ENCODE assay signal across 9 mouse cellular contexts in genomic region chr6:34354354-34355348, GRCm38 (mm10). TPM values are rescaled to one million over a fixed set of nuclear protein-coding genes. Genes with fewer than 3 reads are reported as not detected.
A peak's percentile ranks its signal among the peaks of the same experiment; 100 is the strongest.
DNase-seq lines count a peak whose midpoint lies in the region; ATAC-seq and TF ChIP-seq lines count a peak whose summit lies in the region.
"Had no signal": no experiment of that assay in that cellular context is flagged by ENCODE, and none has a peak within 500 bp of the region (broad histone marks: within the 10 kb centered on the region; RNA-seq: fewer than 3 reads in every experiment).

No protein-coding gene starts in this region.

- H3K27ac ChIP-seq in kidney, adult 2 months (ENCODE audit: insufficient read depth, low read depth, low read length), result no peak overlapping the region
- 0 out of 2 replicates have a peak overlapping the region, but pooled peaks have one; percentile 18 for H3K27ac ChIP-seq in embryonic facial prominence, embryonic 12.5 days
- H3K27ac ChIP-seq in hindbrain, embryonic 11.5 days (ENCODE audit: low read depth, low read length), result no peak overlapping the region
- H3K27ac ChIP-seq in midbrain, embryonic 13.5 days, result no peak overlapping the region

- H3K4me1 ChIP-seq in kidney, adult 2 months (ENCODE audit: control insufficient read depth, insufficient read depth, low read length), result peaks cover 3% of the 10 kb centered on the region; the same call in 1 of the 2 replicates
- peaks cover 8% of the 10 kb centered on the region; the same call in 1 of the 2 replicates for H3K4me1 ChIP-seq in embryonic facial prominence, embryonic 12.5 days
- no peaks in the 10 kb centered on the region for H3K4me1 ChIP-seq in hindbrain, embryonic 11.5 days (replicated peaks; ENCODE audit: control insufficient read depth, insufficient read depth, low read length)
- H3K4me1 ChIP-seq in midbrain, embryonic 13.5 days (replicated peaks), result peaks cover 8% of the 10 kb centered on the region

- ATAC-seq in embryonic facial prominence, embryonic 12.5 days (ENCODE audit: insufficient number of reproducible peaks, insufficient read depth, low FRiP score, low TSS enrichment), result no peak
- ATAC-seq in hindbrain, embryonic 11.5 days (ENCODE audit: low FRiP score), result no peak
- no peak for ATAC-seq in midbrain, embryonic 13.5 days

- peak overlapping the region; percentile 45 for H3K4me2 ChIP-seq in embryonic facial prominence, embryonic 12.5 days (replicated peaks)
- H3K4me2 ChIP-seq in hindbrain, embryonic 11.5 days (replicated peaks; ENCODE audit: low read depth, low read length), result peak overlapping the region; percentile 44; the same call in 1 of the 2 replicates
- peak overlapping the region; percentile 49 for H3K4me2 ChIP-seq in midbrain, embryonic 13.5 days (replicated peaks)

- no peaks in the 10 kb centered on the region for H3K36me3 ChIP-seq in kidney, adult 2 months (ENCODE audit: control insufficient read depth, insufficient read depth, low read length)
- H3K36me3 ChIP-seq in embryonic facial prominence, embryonic 12.5 days, result no peaks in the 10 kb centered on the region
- no peaks in the 10 kb centered on the region for H3K36me3 ChIP-seq in hindbrain, embryonic 11.5 days (ENCODE audit: control insufficient read depth, insufficient read depth, low read length)
- H3K36me3 ChIP-seq in midbrain, embryonic 13.5 days, result no peaks in the 10 kb centered on the region

- DNase-seq in kidney, adult 2 months, result no peak
- no peak for DNase-seq in kidney, adult 11 months
- DNase-seq in hindbrain, embryonic 11.5 days (ENCODE audit: low spot score), result no peak
- DNase-seq in Muller cell, postnatal 12 days (ENCODE audit: inconsistent ontology term), result no peak
- DNase-seq in right cerebral cortex, postnatal 10 days (ENCODE audit: low spot score in 2 of 2), result no peak
- DNase-seq in thymus, adult 18-20 months, result no peak

- 81% methylated on average over 8 of the region's 8 CpGs for WGBS in kidney, adult 2 months
- 67% methylated on average over 8 of the region's 8 CpGs for WGBS in embryonic facial prominence, embryonic 12.5 days
- WGBS in hindbrain, embryonic 11.5 days, result 72% methylated on average over 8 of the region's 8 CpGs
- 80% methylated on average over 8 of the region's 8 CpGs for WGBS in midbrain, embryonic 13.5 days

- 0 out of 2 replicates have a peak overlapping the region, but pooled peaks have one; percentile 36 for H3K4me3 ChIP-seq in kidney, adult 2 months (ENCODE audit: insufficient read depth, low read depth, low read length)
- H3K4me3 ChIP-seq in embryonic facial prominence, embryonic 12.5 days, result peak overlapping the region; percentile 23
- H3K4me3 ChIP-seq in hindbrain, embryonic 11.5 days (ENCODE audit: low read depth, low read length), result no peak overlapping the region
- 0 out of 2 replicates have a peak overlapping the region, but pooled peaks have one; percentile 22 for H3K4me3 ChIP-seq in midbrain, embryonic 13.5 days (replicated peaks)

- TF ChIP-seq POLR2A in kidney, adult 2 months (IDR thresholded peaks at IDR 0.05; ENCODE audit: low read depth, low read length), result no peak

- no peak overlapping the region for H3K9ac ChIP-seq in embryonic facial prominence, embryonic 12.5 days
- H3K9ac ChIP-seq in hindbrain, embryonic 11.5 days (ENCODE audit: low read depth, low read length), result no peak overlapping the region
- no peak overlapping the region for H3K9ac ChIP-seq in midbrain, embryonic 13.5 days (replicated peaks)

- H3K9me3 ChIP-seq in embryonic facial prominence, embryonic 12.5 days, result no peaks in the 10 kb centered on the region
- no peaks in the 10 kb centered on the region for H3K9me3 ChIP-seq in hindbrain, embryonic 11.5 days (ENCODE audit: control insufficient read depth, low read length)
- no peaks in the 10 kb centered on the region for H3K9me3 ChIP-seq in midbrain, embryonic 13.5 days

- TF ChIP-seq CTCF in kidney, adult 2 months (conservative IDR thresholded peaks at IDR 0.05; ENCODE audit: insufficient read depth, insufficient read length, low read depth, low read length), result no peak

- H3K27me3 ChIP-seq in kidney, adult 2 months (replicated peaks; ENCODE audit: control insufficient read depth, insufficient read depth, low read length), result no peaks in the 10 kb centered on the region
- no peaks in the 10 kb centered on the region for H3K27me3 ChIP-seq in embryonic facial prominence, embryonic 12.5 days
- H3K27me3 ChIP-seq in hindbrain, embryonic 11.5 days (ENCODE audit: control insufficient read depth, insufficient read depth, low read length), result no peaks in the 10 kb centered on the region
- no peaks in the 10 kb centered on the region for H3K27me3 ChIP-seq in midbrain, embryonic 13.5 days
- H3K27me3 ChIP-seq: Patski had no signal

RNA-seq across cellular contexts. Expression of gene Akr1b8, which starts 0.7 kb away (rescaled TPM):
- 2.6 and 3.9 TPM in 2 replicates for polyA plus RNA-seq in kidney, adult 2 months (2012; rRNA removed)
- 17.9 and 18.3 TPM in 2 replicates for polyA plus RNA-seq in embryonic facial prominence, embryonic 12.5 days (2016; fragmentation: Nextera tagmentation; extraction: Ambion mirVana)
- polyA plus RNA-seq in hindbrain, embryonic 11.5 days (2014; fragmentation: Nextera tagmentation; extraction: Ambion mirVana), result 31.8 and 33.0 TPM in 2 replicates
- 6.8 and 10.1 TPM in 2 replicates for polyA plus RNA-seq in midbrain, embryonic 13.5 days (2015; fragmentation: Nextera tagmentation; extraction: Ambion mirVana)

RNA-seq across cellular contexts. Expression of gene Akr1b10, which starts 29.4 kb away (rescaled TPM):
- polyA plus RNA-seq in kidney, adult 2 months (2012; rRNA removed), result 40.1 and 42.2 TPM in 2 replicates
- 14.7 and 16.4 TPM in 2 replicates for polyA plus RNA-seq in embryonic facial prominence, embryonic 12.5 days (2016; fragmentation: Nextera tagmentation; extraction: Ambion mirVana)
- polyA plus RNA-seq in hindbrain, embryonic 11.5 days (2014; fragmentation: Nextera tagmentation; extraction: Ambion mirVana), result 14.8 and 18.5 TPM in 2 replicates
- polyA plus RNA-seq in midbrain, embryonic 13.5 days (2015; fragmentation: Nextera tagmentation; extraction: Ambion mirVana), result 8.1 and 8.4 TPM in 2 replicates

RNA-seq across cellular contexts. Expression of gene Akr1b3, which starts 37.4 kb away (rescaled TPM):
- polyA plus RNA-seq in kidney, adult 2 months (2012; rRNA removed), result 208 and 280 TPM in 2 replicates
- polyA plus RNA-seq in embryonic facial prominence, embryonic 12.5 days (2016; fragmentation: Nextera tagmentation; extraction: Ambion mirVana), result 172 and 174 TPM in 2 replicates
- polyA plus RNA-seq in hindbrain, embryonic 11.5 days (2014; fragmentation: Nextera tagmentation; extraction: Ambion mirVana), result 217 and 249 TPM in 2 replicates
- 103 and 107 TPM in 2 replicates for polyA plus RNA-seq in midbrain, embryonic 13.5 days (2015; fragmentation: Nextera tagmentation; extraction: Ambion mirVana)

RNA-seq across cellular contexts. Expression of gene Akr1b7, which starts 57.5 kb away (rescaled TPM):
- polyA plus RNA-seq in kidney, adult 2 months (2012; rRNA removed), result 3.2 and 4.0 TPM in 2 replicates
- polyA plus RNA-seq in embryonic facial prominence, embryonic 12.5 days (2016; fragmentation: Nextera tagmentation; extraction: Ambion mirVana), result not detected in 2 replicates
- not detected in 2 replicates for polyA plus RNA-seq in hindbrain, embryonic 11.5 days (2014; fragmentation: Nextera tagmentation; extraction: Ambion mirVana)
- polyA plus RNA-seq in midbrain, embryonic 13.5 days (2015; fragmentation: Nextera tagmentation; extraction: Ambion mirVana), result not detected in 2 replicates
